Mouse (Mus musculus) stomach, postnatal 0 days (tissue): ENCODE results near the gene Fam13c.

Source experiments
- CTCF ChIP-seq: IDR thresholded peaks from 2 replicates; pipeline ENCODE4 v1.5.1; 2016; ENCODE audit warnings: antibody characterized with exemption, low read depth, mild to moderate bottlenecking, moderate library complexity
- EP300 ChIP-seq: optimal IDR thresholded peaks from 2 replicates; pipeline ENCODE3; 2016; ENCODE audit warnings: antibody characterized with exemption

DNA sequence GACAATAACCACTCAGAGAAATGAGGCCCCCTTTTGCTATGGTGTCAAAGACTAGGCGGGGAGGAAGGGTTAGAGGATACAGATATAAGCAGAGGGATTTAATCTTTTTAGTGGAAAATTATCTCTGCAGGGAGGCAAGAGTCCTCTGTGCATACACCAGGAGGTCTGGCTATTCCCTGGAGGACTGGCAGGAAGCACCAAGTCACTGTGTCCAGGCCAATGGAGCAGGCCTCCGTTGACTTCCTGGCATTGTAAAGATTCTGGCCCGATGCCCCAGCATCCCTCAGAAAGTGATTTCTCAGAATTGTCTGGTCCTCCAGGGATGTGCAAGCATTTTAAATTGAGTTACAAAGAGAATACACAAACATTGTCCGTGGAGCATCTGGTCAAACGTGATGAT is 3.0 kb upstream of the Fam13c start:
- TF ChIP-seq EP300 (no peak), CTCF (no peak)
